Mouse (Mus musculus): Measurements from ENCODE around the gene Rbms3.

Rbms3 gene

GRCm38 (mm10) chr9:117378131-117378890 is 251.4 kb downstream of the Rbms3 start:
- no peak for DNase-seq (ENCODE audit: extremely low spot score, low read depth, low spot score)

- no peak for DNase-seq (ENCODE audit: extremely low spot score, low read depth, low spot score)
Measured at GRCm38 (mm10) chr9:117375776-117376175, 253.9 kb downstream of the Rbms3 start.

- no peak for DNase-seq (ENCODE audit: extremely low spot score, low read depth, low spot score)
Measured at GRCm38 (mm10) chr9:117373164-117373741, 256.5 kb downstream of the Rbms3 start.

- no peak for DNase-seq (ENCODE audit: extremely low spot score, low read depth, low spot score)
Measured at GRCm38 (mm10) chr9:117371980-117372379, 257.7 kb downstream of the Rbms3 start.

- DNase-seq (ENCODE audit: extremely low spot score, low read depth, low spot score), result no peak
Measured at GRCm38 (mm10) chr9:117370086-117370485, 259.6 kb downstream of the Rbms3 start.

GRCm38 (mm10) chr9:117368016-117368415 is 261.7 kb downstream of the Rbms3 start:
- no peak for DNase-seq (ENCODE audit: extremely low spot score, low read depth, low spot score)

GRCm38 (mm10) chr9:117364610-117365009 is 265.1 kb downstream of the Rbms3 start:
- DNase-seq (ENCODE audit: extremely low spot score, low read depth, low spot score), result no peak

GRCm38 (mm10) chr9:117361431-117361830 is 268.3 kb downstream of the Rbms3 start:
- no peak for DNase-seq (ENCODE audit: extremely low spot score, low read depth, low spot score)

- DNase-seq (ENCODE audit: extremely low spot score, low read depth, low spot score), result no peak
Measured at GRCm38 (mm10) chr9:117356764-117357442, 272.8 kb downstream of the Rbms3 start.

- DNase-seq (ENCODE audit: extremely low spot score, low read depth, low spot score), result no peak
Measured at GRCm38 (mm10) chr9:117355501-117355900, 274.2 kb downstream of the Rbms3 start.

- no peak for DNase-seq (ENCODE audit: extremely low spot score, low read depth, low spot score)
Measured at GRCm38 (mm10) chr9:117342336-117342735, 287.4 kb downstream of the Rbms3 start.

GRCm38 (mm10) chr9:117330681-117331080 is 299.0 kb downstream of the Rbms3 start:
- no peak for DNase-seq (ENCODE audit: extremely low spot score, low read depth, low spot score)

GRCm38 (mm10) chr9:117319271-117319670 is 310.4 kb downstream of the Rbms3 start:
- no peak for DNase-seq (ENCODE audit: extremely low spot score, low read depth, low spot score)

GRCm38 (mm10) chr9:117318461-117318860 is 311.3 kb downstream of the Rbms3 start:
- peak; percentile 31 for DNase-seq (ENCODE audit: extremely low spot score, low read depth, low spot score)

GRCm38 (mm10) chr9:117317251-117317650 is 312.5 kb downstream of the Rbms3 start:
- no peak for DNase-seq (ENCODE audit: extremely low spot score, low read depth, low spot score)

GRCm38 (mm10) chr9:117313642-117314041 is 316.1 kb downstream of the Rbms3 start:
- no peak for DNase-seq (ENCODE audit: extremely low spot score, low read depth, low spot score)

- no peak for DNase-seq (ENCODE audit: extremely low spot score, low read depth, low spot score)
Measured at GRCm38 (mm10) chr9:117309809-117310208, 319.9 kb downstream of the Rbms3 start.

GRCm38 (mm10) chr9:117298991-117299390 is 330.7 kb downstream of the Rbms3 start:
- no peak for DNase-seq (ENCODE audit: extremely low spot score, low read depth, low spot score)

- DNase-seq (ENCODE audit: extremely low spot score, low read depth, low spot score), result no peak
Measured at GRCm38 (mm10) chr9:117297662-117298531, 331.8 kb downstream of the Rbms3 start.

- no peak for DNase-seq (ENCODE audit: extremely low spot score, low read depth, low spot score)
Measured at GRCm38 (mm10) chr9:117291066-117291850, 338.5 kb downstream of the Rbms3 start.
